Mouse (Mus musculus): ENCODE results near the gene Hmga2. TPM values are rescaled to one million over a fixed set of nuclear protein-coding genes. Genes with fewer than 3 reads are reported as not detected.
A peak's percentile ranks its signal among the peaks of the same experiment; 100 is the strongest.
"Not testable (repeated sequence)": the region's sequence is repeated elsewhere in the genome, so short reads cannot be mapped to it uniquely, and the experiment has no call there.

Hmga2 gene
- polyA plus RNA-seq, 1 experiment from 2014 or later = 12.4 TPM

DNA sequence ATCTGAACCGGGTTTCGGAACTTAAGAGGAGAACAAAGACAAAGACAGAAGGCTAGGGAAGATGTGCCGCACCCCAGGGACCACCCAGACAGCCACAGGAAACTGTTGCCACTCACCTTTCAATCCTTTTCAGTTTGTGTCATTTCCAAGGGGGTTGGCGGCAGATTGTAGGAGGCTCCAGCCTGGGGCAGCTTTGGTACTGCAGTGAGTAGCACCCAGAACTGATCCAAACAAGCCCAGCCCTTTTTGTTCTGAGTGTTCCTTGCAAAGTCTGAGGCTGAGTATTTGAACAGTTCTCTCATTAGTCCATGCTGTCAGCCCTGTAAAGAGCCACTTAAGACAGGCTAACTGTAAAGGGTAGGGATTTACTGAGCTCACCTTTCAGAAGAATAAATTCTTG, 136.9 kb downstream of the Hmga2 start:
- 64% methylated on average over 4 of the region's 4 CpGs for WGBS
- no peaks in the 10 kb centered on the region for H3K4me1 ChIP-seq
- H3K27me3 ChIP-seq (replicated peaks) = no peaks in the 10 kb centered on the region
- no peak overlapping the region for H3K27ac ChIP-seq (replicated peaks)
- H3K4me3 ChIP-seq = no peak overlapping the region
- no peak overlapping the region for H3K4me2 ChIP-seq
- 0 out of 2 replicates have a peak, but pooled peaks cover 6% of the 10 kb centered on the region for H3K9me3 ChIP-seq
- no peaks in the 10 kb centered on the region for H3K36me3 ChIP-seq
- ATAC-seq (ENCODE audit: extremely low read depth, insufficient number of reproducible peaks, low FRiP score, low TSS enrichment) = no peak
- no peak overlapping the region for H3K9ac ChIP-seq

DNA sequence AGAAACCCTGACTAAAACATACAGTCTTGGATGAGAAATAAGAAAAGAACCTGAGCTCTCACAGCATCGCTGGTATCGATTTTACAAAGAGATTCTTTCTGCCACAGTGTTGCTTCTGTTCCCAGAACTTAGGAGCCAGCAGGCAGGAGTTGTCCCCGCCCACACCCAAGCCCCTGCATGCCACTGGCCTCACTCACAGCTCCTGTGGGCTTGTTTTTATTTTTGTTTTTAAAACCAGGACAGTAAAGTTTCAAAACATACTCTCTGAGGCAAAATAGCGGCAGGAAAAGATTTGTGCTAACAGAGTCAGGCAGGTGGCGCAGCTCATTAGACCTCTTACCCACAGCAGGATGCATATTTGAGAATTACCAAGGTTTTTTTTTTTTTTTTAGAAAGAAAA, 137.4 kb downstream of the Hmga2 start:
- Histone ChIP-seq H3K27ac (replicated peaks) (no peak overlapping the region), H3K9ac (no peak overlapping the region), H3K36me3 (no peaks in the 10 kb centered on the region), H3K4me1 (no peaks in the 10 kb centered on the region), H3K9me3 (0 out of 2 replicates have a peak, but pooled peaks cover 6% of the 10 kb centered on the region), H3K27me3 (replicated peaks) (no peaks in the 10 kb centered on the region), H3K4me2 (no peak overlapping the region), H3K4me3 (no peak overlapping the region)
- WGBS = 64% methylated on average over 5 of the region's 5 CpGs
- no peak for ATAC-seq (ENCODE audit: extremely low read depth, insufficient number of reproducible peaks, low FRiP score, low TSS enrichment)

DNA sequence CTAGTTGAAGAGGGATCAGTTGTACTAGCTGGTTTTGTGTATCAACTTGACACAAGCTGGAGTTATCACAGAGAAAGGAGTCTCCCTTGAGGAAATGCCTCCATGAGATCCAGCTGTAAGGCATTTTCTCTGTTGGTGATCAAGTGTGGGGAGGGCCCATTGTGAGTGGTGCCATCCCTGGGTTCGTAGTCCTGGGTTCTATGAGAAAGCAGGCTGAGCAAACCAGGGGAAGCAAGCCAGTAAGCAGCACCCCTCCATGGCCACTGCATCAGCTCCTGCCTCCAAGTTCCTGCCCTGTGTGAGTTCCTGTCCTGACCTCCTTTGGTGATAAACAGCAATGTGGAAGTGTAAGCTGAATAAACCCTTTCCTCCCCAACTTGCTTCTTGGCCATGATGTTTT, 137.8 kb downstream of the Hmga2 start:
- WGBS = 86% methylated on average over 1 of the region's 1 CpGs
- H3K9ac ChIP-seq; H3K9me3 ChIP-seq; H3K27ac ChIP-seq (replicated peaks); H3K4me3 ChIP-seq; H3K36me3 ChIP-seq; ATAC-seq (ENCODE audit: extremely low read depth, insufficient number of reproducible peaks, low FRiP score, low TSS enrichment); H3K4me1 ChIP-seq; H3K4me2 ChIP-seq; H3K27me3 ChIP-seq (replicated peaks): not testable (repeated sequence)

DNA sequence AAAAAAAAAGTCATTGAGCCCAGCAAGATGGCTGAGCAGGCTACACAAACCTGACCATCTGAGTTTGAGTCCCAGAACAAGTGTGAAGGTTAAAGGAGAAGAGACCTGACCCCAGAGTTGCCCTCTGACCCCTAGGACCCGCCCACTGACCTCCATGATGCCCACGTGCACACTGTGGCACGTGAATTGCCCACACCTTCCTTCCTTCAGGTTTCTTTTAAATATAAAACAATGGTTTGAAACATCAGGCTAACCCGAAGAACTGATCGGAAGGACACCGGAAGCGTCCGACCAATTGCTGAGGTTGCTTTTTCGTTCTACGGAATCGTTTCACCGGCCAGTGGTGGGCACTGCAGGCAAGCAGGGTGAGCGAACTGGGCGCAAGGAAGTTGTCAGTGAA, 148.3 kb downstream of the Hmga2 start:
- Histone ChIP-seq H3K27me3 (replicated peaks) (no peaks in the 10 kb centered on the region), H3K4me3 (no peak overlapping the region), H3K9me3 (no peaks in the 10 kb centered on the region; the same call in 1 of the 2 replicates), H3K27ac (replicated peaks) (no peak overlapping the region), H3K36me3 (no peaks in the 10 kb centered on the region), H3K4me1 (no peaks in the 10 kb centered on the region), H3K4me2 (no peak overlapping the region), H3K9ac (no peak overlapping the region)
- ATAC-seq (ENCODE audit: extremely low read depth, insufficient number of reproducible peaks, low FRiP score, low TSS enrichment) = no peak
- 89% methylated on average over 14 of the region's 14 CpGs for WGBS

DNA sequence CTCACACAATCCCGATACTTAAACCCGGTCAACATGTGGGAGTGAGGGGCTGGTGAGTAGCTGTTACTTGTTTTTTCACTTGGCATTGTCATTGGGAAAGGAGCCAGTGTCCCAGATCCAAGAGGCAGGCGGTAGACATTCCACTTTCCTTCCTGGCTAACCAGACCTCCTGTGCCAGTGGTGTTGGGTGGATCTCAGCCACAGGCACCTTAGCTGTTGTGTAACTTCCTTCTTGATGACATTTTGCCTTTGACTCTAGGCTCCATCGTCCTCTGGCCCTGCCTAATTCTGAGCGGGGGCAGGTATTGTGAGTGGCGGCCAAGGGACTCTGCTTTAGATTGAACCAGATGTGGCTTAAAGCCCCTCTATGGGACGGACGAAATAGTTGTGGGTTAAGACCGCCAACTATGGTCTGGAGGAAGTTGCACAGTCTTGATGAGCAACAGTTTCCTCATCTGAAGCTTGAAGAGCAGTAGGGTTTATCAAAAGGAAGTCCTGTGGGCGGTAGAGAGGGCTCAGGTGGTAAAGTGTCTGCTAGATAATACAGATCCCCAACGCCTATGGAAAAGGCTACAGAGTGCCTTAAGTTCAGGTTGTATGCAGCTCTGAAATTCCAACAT, 152.6 kb downstream of the Hmga2 start:
- Histone ChIP-seq H3K9ac (no peak overlapping the region), H3K4me1 (no peaks in the 10 kb centered on the region), H3K4me2 (no peak overlapping the region), H3K27ac (replicated peaks) (no peak overlapping the region), H3K36me3 (no peaks in the 10 kb centered on the region), H3K4me3 (no peak overlapping the region), H3K9me3 (peaks cover 6% of the 10 kb centered on the region; the same call in 1 of the 2 replicates), H3K27me3 (replicated peaks) (no peaks in the 10 kb centered on the region)
- ATAC-seq (ENCODE audit: extremely low read depth, insufficient number of reproducible peaks, low FRiP score, low TSS enrichment) = no peak
- 72% methylated on average over 11 of the region's 11 CpGs for WGBS

DNA sequence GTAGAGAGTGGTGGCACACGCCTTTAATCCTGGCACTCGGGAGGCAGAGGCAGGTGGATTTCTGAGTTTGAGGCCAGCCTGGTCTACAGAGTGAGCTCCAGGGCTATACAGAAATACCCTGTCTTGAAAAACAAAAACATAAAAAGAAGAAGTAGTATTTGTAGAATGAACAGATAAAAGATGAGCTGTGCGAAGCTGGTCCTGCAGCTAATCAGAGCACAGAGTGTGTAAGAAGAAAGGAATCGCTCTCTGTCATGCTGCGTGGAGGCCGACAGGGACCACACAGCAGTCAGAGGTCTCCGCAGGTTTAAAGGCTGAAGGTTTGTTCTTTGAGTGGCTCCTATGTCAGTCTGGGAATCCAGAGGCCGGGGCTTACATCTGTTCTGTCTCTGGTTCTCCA, 153.5 kb downstream of the Hmga2 start:
- H3K9me3 ChIP-seq = peaks cover 6% of the 10 kb centered on the region; the same call in 1 of the 2 replicates
- H3K9ac ChIP-seq = no peak overlapping the region
- no peaks in the 10 kb centered on the region for H3K4me1 ChIP-seq
- no peak overlapping the region for H3K4me3 ChIP-seq
- 83% methylated on average over 8 of the region's 8 CpGs for WGBS
- no peak overlapping the region for H3K27ac ChIP-seq (replicated peaks)
- H3K27me3 ChIP-seq (replicated peaks) = no peaks in the 10 kb centered on the region
- ATAC-seq (ENCODE audit: extremely low read depth, insufficient number of reproducible peaks, low FRiP score, low TSS enrichment) = no peak
- no peak overlapping the region for H3K4me2 ChIP-seq
- H3K36me3 ChIP-seq = no peaks in the 10 kb centered on the region

DNA sequence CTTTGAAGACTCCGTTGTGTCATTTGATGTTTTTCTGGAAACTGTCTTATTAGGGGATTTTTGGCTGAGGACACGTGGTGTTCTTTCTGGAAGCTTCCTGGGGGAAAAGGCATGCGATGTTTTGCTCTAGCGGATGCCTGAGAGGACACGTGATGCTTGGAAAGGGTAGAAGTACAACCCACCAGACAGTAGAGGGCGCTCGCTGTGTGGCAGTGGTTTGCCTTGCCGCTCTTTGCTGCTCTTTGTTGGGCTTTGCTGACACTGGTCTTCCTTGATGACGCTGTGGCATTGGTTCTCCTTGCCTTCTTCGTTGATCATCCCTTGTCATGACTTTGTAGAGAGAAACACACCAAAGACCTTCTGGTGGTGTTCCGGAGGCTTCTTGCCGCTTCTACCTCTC, 156.7 kb downstream of the Hmga2 start:
- Histone ChIP-seq H3K4me3 (no peak overlapping the region), H3K4me1 (no peaks in the 10 kb centered on the region), H3K27me3 (replicated peaks) (no peaks in the 10 kb centered on the region), H3K9ac (no peak overlapping the region), H3K4me2 (no peak overlapping the region), H3K9me3 (peaks cover 6% of the 10 kb centered on the region; the same call in 1 of the 2 replicates), H3K27ac (replicated peaks) (no peak overlapping the region), H3K36me3 (no peaks in the 10 kb centered on the region)
- ATAC-seq (ENCODE audit: extremely low read depth, insufficient number of reproducible peaks, low FRiP score, low TSS enrichment) = no peak
- 86% methylated on average over 12 of the region's 12 CpGs for WGBS

MicroRNAs within 50 kb of the gene (microRNA counts, 519-probe panel; counts per million panel counts)
- microRNA mmu-miR-763 = 209 counts per million, percentile 61 among the panel's probes with 10 or more counts

Small RNA genes within 50 kb of the gene (microRNA-seq; reads per million reads assigned to microRNA genes)
- gene Mir763 = not detected

Other genes starting within 250 kb of the Hmga2 start
- 25.9 and 28.0 TPM in 2 replicates for gene Llph, start 249.4 kb downstream of the Hmga2 start, polyA plus RNA-seq (2015; fragmentation: Nextera tagmentation; extraction: Ambion mirVana)